Mouse (Mus musculus) CH12.LX (cell line): ENCODE measurements around the gene Vax2. TPM values are rescaled to one million over a fixed set of nuclear protein-coding genes. Genes with fewer than 3 reads are reported as not detected.

ENCODE experiments used
- DNase-seq: peaks from one replicate; pipeline ENCODE4 v3.0.0-alpha.2; 2013; ENCODE audit errors: extremely low read depth
- H3K27ac ChIP-seq: 2 replicates; pipeline ENCODE4 v1.5.1; 2012; ENCODE audit warnings: low read depth, mild to moderate bottlenecking, control low read depth, moderate library complexity; ENCODE audit not compliant: insufficient read depth
- H3K27me3 ChIP-seq: replicated peaks from 2 replicates; pipeline ENCODE3; 2012; ENCODE audit warnings: inconsistent platforms
- H3K36me3 ChIP-seq, 2 experiments: replicated peaks in 1 of 2; 2 replicates each; pipeline versions ENCODE3 to v1.6.1; 2012; ENCODE audit warnings: inconsistent platforms in 1 of 2, low read length in 1 of 2, mild to moderate bottlenecking in 1 of 2, mixed read lengths in 1 of 2, moderate library complexity in 1 of 2; ENCODE audit not compliant: control insufficient read depth in 1 of 2, insufficient read depth in 1 of 2
- H3K4me1 ChIP-seq, 2 experiments: 2 replicates each; pipeline ENCODE4 v1.6.1; 2012; ENCODE audit warnings: inconsistent platforms in 1 of 2, moderate library complexity in 1 of 2; ENCODE audit not compliant: insufficient read depth in 2 of 2, control insufficient read depth in 1 of 2
- H3K4me2 ChIP-seq: 2 replicates; pipeline ENCODE4 v1.6.1; 2012; ENCODE audit warnings: low read depth, mild to moderate bottlenecking, control low read depth; ENCODE audit not compliant: poor library complexity, insufficient read depth, severe bottlenecking
- H3K4me3 ChIP-seq, 3 experiments: fragments of 150-350 bp in 1 of 3; sonication (generic) in 1 of 3; replicated peaks in 1 of 3; 2 replicates each; pipeline versions ENCODE3 to v1.5.1; 2011 to 2012; ENCODE audit warnings: low read depth in 2 of 3, low read length in 2 of 3, mild to moderate bottlenecking in 2 of 3, moderate library complexity in 2 of 3, control low read depth in 1 of 3, improper control_type of control experiment in 1 of 3, inconsistent platforms in 1 of 3, mixed read lengths in 1 of 3; ENCODE audit not compliant: poor library complexity in 1 of 3
- H3K79me2 ChIP-seq: replicated peaks from 2 replicates; pipeline ENCODE4 v1.6.1; 2012; ENCODE audit warnings: mild to moderate bottlenecking, moderate library complexity; ENCODE audit not compliant: control insufficient read depth, poor library complexity, insufficient read depth, severe bottlenecking; ENCODE audit errors: extremely low read depth
- H3K9ac ChIP-seq: 2 replicates; pipeline ENCODE4 v1.6.1; 2012; ENCODE audit warnings: low read depth, mild to moderate bottlenecking, control low read depth, moderate library complexity; ENCODE audit not compliant: insufficient read depth
- H3K9me3 ChIP-seq: replicated peaks from 2 replicates; pipeline ENCODE3; 2012; ENCODE audit warnings: low read length, inconsistent platforms, mixed read lengths
- BHLHE40 ChIP-seq: IDR thresholded peaks from 2 replicates; pipeline ENCODE4 v1.6.1; 2011; ENCODE audit warnings: mild to moderate bottlenecking, low read depth, low read length, improper control_type of control experiment
- CTCF ChIP-seq, 2 experiments: IDR thresholded peaks in 1 of 2; conservative IDR thresholded peaks in 1 of 2; 2 replicates each; pipeline ENCODE4 v1.5.1; 2011 to 2012; ENCODE audit warnings: low read depth in 2 of 2, low read length in 2 of 2, improper control_type of control experiment in 1 of 2, inconsistent platforms in 1 of 2, mild to moderate bottlenecking in 1 of 2, moderate library complexity in 1 of 2
- EP300 ChIP-seq: IDR thresholded peaks from 2 replicates; pipeline ENCODE4 v1.6.1; 2011; ENCODE audit warnings: low read length, improper control_type of control experiment
- JUND ChIP-seq: conservative IDR thresholded peaks from 2 replicates; pipeline ENCODE4 v1.6.1; 2011; ENCODE audit warnings: low read depth, low read length, improper control_type of control experiment
- MAZ ChIP-seq: IDR thresholded peaks from 2 replicates; pipeline ENCODE4 v1.6.1; 2012; ENCODE audit warnings: low read depth, mild to moderate bottlenecking, inconsistent platforms, low read length, improper control_type of control experiment, moderate library complexity
- MEF2A ChIP-seq: IDR thresholded peaks from 2 replicates; pipeline ENCODE4 v1.6.1; 2014; ENCODE audit warnings: low read depth, mild to moderate bottlenecking, inconsistent platforms, low read length, improper control_type of control experiment, borderline replicate concordance
- MXI1 ChIP-seq: IDR thresholded peaks from 2 replicates; pipeline ENCODE4 v1.6.1; 2011; ENCODE audit warnings: mild to moderate bottlenecking, low read depth, low read length, improper control_type of control experiment
- NELFE ChIP-seq: IDR thresholded peaks from 2 replicates; pipeline ENCODE4 v1.6.1; 2011; ENCODE audit warnings: low read depth, low read length, improper control_type of control experiment
- PAX5 ChIP-seq: IDR thresholded peaks from 2 replicates; pipeline ENCODE4 v1.6.1; 2012; ENCODE audit warnings: low read length, inconsistent platforms, mixed read lengths
- POLR2AphosphoS2 ChIP-seq: IDR thresholded peaks from 2 replicates; pipeline ENCODE4 v1.6.1; 2011; ENCODE audit warnings: low read depth, low read length, improper control_type of control experiment
- RAD21 ChIP-seq: IDR thresholded peaks from 2 replicates; pipeline ENCODE4 v1.6.1; 2011; ENCODE audit warnings: low read depth, mild to moderate bottlenecking, low read length, improper control_type of control experiment, moderate library complexity
- RCOR1 ChIP-seq: conservative IDR thresholded peaks from 2 replicates; pipeline ENCODE4 v1.6.1; 2012; ENCODE audit warnings: low read depth, mild to moderate bottlenecking, inconsistent platforms, low read length, improper control_type of control experiment
- SMC3 ChIP-seq: IDR thresholded peaks from 2 replicates; pipeline ENCODE4 v1.6.1; 2011; ENCODE audit warnings: low read depth, low read length, improper control_type of control experiment
- TCF12 ChIP-seq: IDR thresholded peaks from 2 replicates; pipeline ENCODE4 v1.6.1; 2014; ENCODE audit warnings: low read depth, mild to moderate bottlenecking, inconsistent platforms, low read length, improper control_type of control experiment
- USF1 ChIP-seq: IDR thresholded peaks from 2 replicates; pipeline ENCODE4 v1.6.1; 2014; ENCODE audit warnings: low read depth, mild to moderate bottlenecking, inconsistent platforms, low read length, improper control_type of control experiment
- ZC3H11A ChIP-seq: IDR thresholded peaks from 2 replicates; pipeline ENCODE4 v1.6.1; 2012; ENCODE audit warnings: low read depth, mild to moderate bottlenecking, inconsistent platforms, low read length, improper control_type of control experiment
- ZMIZ1 ChIP-seq: IDR thresholded peaks from 2 replicates; pipeline ENCODE4 v1.6.1; 2012; ENCODE audit warnings: low read depth, mild to moderate bottlenecking, inconsistent platforms, low read length, improper control_type of control experiment
- ZNF384 ChIP-seq: IDR thresholded peaks from 2 replicates; pipeline ENCODE4 v1.6.1; 2012; ENCODE audit warnings: low read depth, low read length, improper control_type of control experiment, inconsistent platforms
- dilution Hi-C: fragments of 300-500 bp; cut with MboI; formaldehyde crosslinking; loops from 2 replicates; pipeline ENCODE4 v1.14.3; 2020; ENCODE audit warnings: low sequenced_read_pairs; ENCODE audit not compliant: extremely low pct_unique_long_range_greater_than_20kb, extremely low pct_ligation_motif_present
- in situ Hi-C: fragments of 300-500 bp; cut with MboI; formaldehyde crosslinking; loops from 3 replicates; pipeline ENCODE4 v1.14.3; 2019; ENCODE audit warnings: low sequenced_read_pairs, low pct_ligation_motif_present, low pct_unique_long_range_greater_than_20kb, mixed read lengths
- polyA plus RNA-seq: library from polyadenylated mRNA; unstranded; fragments of >175 nt; gene quantifications from 2 replicates; pipeline ENCODE4 v1.2.1, GENCODE M21; 2012; ENCODE audit warnings: low read depth; ENCODE audit not compliant: insufficient read length
- total RNA-seq, 2 experiments: library from RNA; depleted of rRNA; stranded (reverse); fragments of 300-350 nt in 1 of 2; fragments of >200 nt in 1 of 2; gene quantifications; 2 replicates each; pipeline ENCODE4 v1.2.3; 2012 to 2014

Gene Vax2
- not detected in 2 replicates for total RNA-seq (2012; rRNA removed)
- total RNA-seq (2014; rRNA removed), result not detected in 2 replicates
- not detected in 2 replicates for polyA plus RNA-seq

GRCm38 (mm10) chr6:83711067-83711675, at the start of gene Vax2:
Gene Vax2 (plus strand): TSS chr6:83711264.
- Histone ChIP-seq H3K9ac (no peak within 1 kb of the TSS), H3K79me2 (no peaks in the 10 kb centered on the region), H3K4me2 (peak within 1 kb of the TSS; percentile 97), H3K4me3 (peak within 1 kb of the TSS in 2 of 3 experiments; percentile 29 to 60), H3K36me3 (no peaks in the 10 kb centered on the region), H3K9me3 (no peaks in the 10 kb centered on the region), H3K27ac (no peak within 1 kb of the TSS), H3K27me3 (peaks cover 95% of the 10 kb centered on the region), H3K4me1 (peaks cover 6 to 13% of the 10 kb centered on the region in 2 experiments; a peak in 3 of 4 replicates)
- TF ChIP-seq JUND, result no peak
- in situ Hi-C loops (no loop called here), dilution Hi-C loops (no loop called here)
- peak; percentile 56 for DNase-seq

DNA sequence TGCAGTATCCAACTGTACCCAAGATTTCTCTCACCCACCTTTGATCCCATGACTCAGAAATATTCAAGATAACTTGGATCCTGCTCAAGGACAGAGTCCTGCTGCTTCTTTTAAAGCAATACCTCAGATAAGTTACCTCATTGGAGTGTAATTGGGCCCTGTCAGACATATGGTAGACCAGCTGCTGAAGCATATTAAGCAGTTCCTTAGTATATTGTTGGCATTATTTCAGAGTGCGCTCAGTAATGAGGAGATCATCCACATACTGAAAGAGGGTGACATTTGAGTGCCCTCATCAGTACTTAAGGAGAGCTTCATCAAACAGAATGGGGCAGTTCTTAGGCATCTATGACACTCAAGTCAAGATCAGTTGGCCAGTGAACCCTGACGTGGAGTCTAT, 46.1 kb upstream of the Vax2 start:
- Histone ChIP-seq H3K4me2 (no peak overlapping the region), H3K79me2 (no peaks in the 10 kb centered on the region)
- dilution Hi-C loops, result no loop called here
- DNase-seq, result no peak
- TF ChIP-seq TCF12 (no peak), BHLHE40 (no peak), SMC3 (no peak), MAZ (no peak), MEF2A (no peak)
- TF ChIP-seq, all 38 proteins: peak for 0
- peaks cover 92% of the 10 kb centered on the region for H3K27me3 ChIP-seq
- in situ Hi-C loops, result loop anchor here (25.0 kb wide), 1 partner anchor 303 kb away; no protein-coding TSS in a partner anchor
- H3K36me3 ChIP-seq, result no peaks in the 10 kb centered on the region
- H3K27ac ChIP-seq, result no peak overlapping the region
- H3K9me3 ChIP-seq, result no peaks in the 10 kb centered on the region
- no peak overlapping the region for H3K9ac ChIP-seq
- no peak overlapping the region for H3K4me3 ChIP-seq
- no peaks in the 10 kb centered on the region for H3K4me1 ChIP-seq

GRCm38 (mm10) chr6:83673395-83673794, 37.7 kb upstream of the Vax2 start:
- H3K79me2 ChIP-seq, result no peaks in the 10 kb centered on the region
- DNase-seq, result peak; percentile 79
- H3K27ac ChIP-seq, result no peak overlapping the region
- dilution Hi-C loops, result no loop called here
- no peak overlapping the region for H3K9ac ChIP-seq
- in situ Hi-C loops, result loop anchor here (25.0 kb wide), 1 partner anchor 311 kb away; no protein-coding TSS in a partner anchor
- no peaks in the 10 kb centered on the region for H3K4me1 ChIP-seq
- H3K27me3 ChIP-seq, result peaks cover 86% of the 10 kb centered on the region
- H3K4me3 ChIP-seq, result no peak overlapping the region
- TF ChIP-seq ZNF384 (no peak), PAX5 (no peak), ZC3H11A (peak; percentile 31; the same call in 1 of the 2 replicates), RCOR1 (no peak), EP300 (no peak), SMC3 (peak; percentile 76), CTCF (conservative IDR thresholded peaks at IDR 0.05 in 1 of 2, IDR thresholded peaks at IDR 0.05 in 1 of 2; ENCODE audit: low read depth in 2 of 2, low read length in 2 of 2) (peak; percentile 61 to 98; a peak in 3 of 4 replicates), USF1 (no peak), NELFE (peak; percentile 42; the same call in 1 of the 2 replicates), MXI1 (no peak), POLR2AphosphoS2 (no peak), ZMIZ1 (no peak), RAD21 (peak; percentile 91)
- no peaks in the 10 kb centered on the region for H3K36me3 ChIP-seq
- H3K9me3 ChIP-seq, result no peaks in the 10 kb centered on the region
- H3K4me2 ChIP-seq, result no peak overlapping the region
